Mouse (Mus musculus) CH12.LX (cell line): ENCODE data around the gene Rybp.

Source experiments
- BHLHE40 ChIP-seq: IDR thresholded peaks from 2 replicates; pipeline ENCODE4 v1.6.1; 2011; ENCODE audit warnings: mild to moderate bottlenecking, low read depth, low read length, improper control_type of control experiment
- CTCF ChIP-seq, 2 experiments: IDR thresholded peaks in 1 of 2; conservative IDR thresholded peaks in 1 of 2; 2 replicates each; pipeline ENCODE4 v1.5.1; 2011 to 2012; ENCODE audit warnings: low read depth in 2 of 2, low read length in 2 of 2, improper control_type of control experiment in 1 of 2, inconsistent platforms in 1 of 2, mild to moderate bottlenecking in 1 of 2, moderate library complexity in 1 of 2
- EP300 ChIP-seq: IDR thresholded peaks from 2 replicates; pipeline ENCODE4 v1.6.1; 2011; ENCODE audit warnings: low read length, improper control_type of control experiment
- JUND ChIP-seq: conservative IDR thresholded peaks from 2 replicates; pipeline ENCODE4 v1.6.1; 2011; ENCODE audit warnings: low read depth, low read length, improper control_type of control experiment
- POLR2A ChIP-seq: IDR thresholded peaks from 2 replicates; pipeline ENCODE4 v1.6.1; 2011; ENCODE audit warnings: low read depth, mild to moderate bottlenecking, improper control_type of control experiment, low read length
- TCF12 ChIP-seq: IDR thresholded peaks from 2 replicates; pipeline ENCODE4 v1.6.1; 2014; ENCODE audit warnings: low read depth, mild to moderate bottlenecking, inconsistent platforms, low read length, improper control_type of control experiment
- UBTF ChIP-seq: IDR thresholded peaks from 2 replicates; pipeline ENCODE4 v1.6.1; 2012; ENCODE audit warnings: low read depth, mild to moderate bottlenecking, inconsistent platforms, low read length, improper control_type of control experiment, moderate library complexity

DNA sequence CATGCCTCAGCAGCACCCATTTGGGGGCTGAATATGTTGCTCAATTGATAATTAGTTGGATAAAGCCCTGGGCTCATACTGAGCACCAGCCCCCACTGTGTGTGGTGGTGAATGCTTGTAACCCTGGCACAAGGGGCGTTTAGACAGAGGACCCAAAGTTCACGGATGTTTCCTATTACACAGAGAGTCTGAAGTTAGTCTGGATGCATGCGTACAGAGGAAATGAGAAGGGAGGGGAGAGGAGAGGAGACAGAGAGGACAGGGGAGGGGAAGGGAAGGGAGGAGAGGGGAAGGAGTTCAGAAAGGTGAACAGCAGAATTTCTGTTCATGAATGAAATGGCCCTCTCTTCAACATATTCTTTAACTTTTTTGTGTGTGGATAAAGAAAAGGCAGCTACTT lies 13.5 kb upstream of the Rybp start:
- TF ChIP-seq EP300 (no peak), JUND (no peak), CTCF (conservative IDR thresholded peaks at IDR 0.05 in 1 of 2, IDR thresholded peaks at IDR 0.05 in 1 of 2; ENCODE audit: low read depth in 2 of 2, low read length in 2 of 2) (no peak), POLR2A (no peak), BHLHE40 (no peak), TCF12 (no peak), UBTF (no peak)
